Mouse (Mus musculus): Measurements from ENCODE around the gene Rnf212b. TPM values are rescaled to one million over a fixed set of nuclear protein-coding genes. Genes with fewer than 3 reads are reported as not detected.

Rnf212b gene
- total and polyA plus RNA-seq, 3 experiments = not detected

DNA sequence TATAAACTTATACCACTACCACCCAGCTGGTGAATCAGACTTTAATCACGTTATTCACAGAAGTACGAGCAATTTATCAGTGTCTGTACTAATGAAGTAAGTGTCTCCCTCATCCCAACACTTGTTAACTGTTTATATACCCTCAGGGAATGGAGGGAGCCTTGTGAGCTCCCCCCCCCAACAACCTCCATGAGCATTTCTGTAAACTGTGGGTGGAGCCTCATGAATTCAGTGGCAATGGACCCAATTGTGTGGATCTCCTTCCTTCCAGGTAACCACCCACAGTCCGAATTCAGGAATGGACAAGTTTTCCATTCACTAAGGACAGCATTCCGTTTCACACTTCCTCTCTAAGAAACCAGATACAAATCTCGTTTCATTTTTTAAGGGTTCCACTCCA lies 51.7 kb downstream of the Rnf212b start:
- TF ChIP-seq RAD21 (IDR thresholded peaks at IDR 0.05; ENCODE audit: low read depth, low read length) (no peak), CHD1 (IDR thresholded peaks at IDR 0.05; ENCODE audit: low read depth, low read length) (no peak), NELFE (IDR thresholded peaks at IDR 0.05; ENCODE audit: low read depth, low read length) (no peak), MYC (IDR thresholded peaks at IDR 0.05; ENCODE audit: low read depth, low read length) (no peak), CTCF (conservative IDR thresholded peaks at IDR 0.05 in 1 of 2, IDR thresholded peaks at IDR 0.05 in 1 of 2; ENCODE audit: low read depth in 2 of 2, low read length in 2 of 2) (no peak), TBP (conservative IDR thresholded peaks at IDR 0.05; ENCODE audit: low read depth, low read length) (no peak), ELF1 (IDR thresholded peaks at IDR 0.05; ENCODE audit: low read depth, low read length) (no peak), MAZ (IDR thresholded peaks at IDR 0.05; ENCODE audit: low read depth, low read length) (no peak), BHLHE40 (IDR thresholded peaks at IDR 0.05; ENCODE audit: low read depth, low read length) (no peak)
- in situ Hi-C loops (cut with MboI; ENCODE audit: low pct_ligation_motif_present, low pct_unique_long_range_greater_than_20kb, low sequenced_read_pairs) (no loop called here), dilution Hi-C loops (cut with MboI; ENCODE audit: extremely low pct_ligation_motif_present, extremely low pct_unique_long_range_greater_than_20kb, low sequenced_read_pairs) (no loop called here)
- Histone ChIP-seq H3K9ac (ENCODE audit: insufficient read depth, low read depth) (no peak overlapping the region), H3K36me3 (replicated peaks in 1 of 2; ENCODE audit: control insufficient read depth in 1 of 2, insufficient read depth in 1 of 2, low read length in 1 of 2) (no peaks in the 10 kb centered on the region), H3K4me1 (ENCODE audit: control insufficient read depth in 1 of 2, insufficient read depth in 2 of 2) (peaks cover 0 to 5% of the 10 kb centered on the region in 2 experiments; a peak in 2 of 4 replicates), H3K27me3 (replicated peaks) (no peaks in the 10 kb centered on the region), H3K4me3 (replicated peaks in 1 of 3; ENCODE audit: low read depth in 2 of 3, low read length in 2 of 3, poor library complexity in 1 of 3) (no peak overlapping the region), H3K27ac (ENCODE audit: insufficient read depth, low read depth) (no peak overlapping the region), H3K9me3 (replicated peaks; ENCODE audit: low read length) (no peaks in the 10 kb centered on the region), H3K79me2 (replicated peaks; ENCODE audit: control insufficient read depth, extremely low read depth, insufficient read depth, poor library complexity, severe bottlenecking) (no peaks in the 10 kb centered on the region), H3K4me2 (ENCODE audit: insufficient read depth, low read depth, poor library complexity, severe bottlenecking) (no peak overlapping the region)
- no peak for DNase-seq (ENCODE audit: extremely low read depth)

DNA sequence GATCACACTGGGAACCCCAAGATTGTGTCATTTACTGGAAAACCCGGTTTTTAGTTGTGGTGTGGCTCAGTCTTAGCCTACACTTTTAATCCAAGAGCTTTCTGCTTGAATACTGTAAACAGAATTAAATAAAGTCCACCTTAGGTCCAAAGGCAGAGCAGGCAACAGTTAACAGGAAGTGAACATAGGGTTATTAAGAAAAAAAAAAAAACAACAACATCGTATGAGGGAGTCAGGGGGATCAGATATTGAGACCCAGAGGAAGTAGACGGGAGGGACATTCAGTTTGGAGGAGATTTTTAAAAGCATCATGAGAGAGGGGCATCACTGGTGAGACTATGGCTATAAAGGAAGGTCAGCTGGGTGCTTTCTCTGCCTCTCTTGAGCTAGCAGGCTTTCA lies 52.3 kb downstream of the Rnf212b start:
- Histone ChIP-seq H3K4me2 (ENCODE audit: insufficient read depth, low read depth, poor library complexity, severe bottlenecking) (no peak overlapping the region), H3K9ac (ENCODE audit: insufficient read depth, low read depth) (no peak overlapping the region), H3K9me3 (replicated peaks; ENCODE audit: low read length) (no peaks in the 10 kb centered on the region), H3K4me3 (replicated peaks in 1 of 3; ENCODE audit: low read depth in 2 of 3, low read length in 2 of 3, poor library complexity in 1 of 3) (no peak overlapping the region), H3K79me2 (replicated peaks; ENCODE audit: control insufficient read depth, extremely low read depth, insufficient read depth, poor library complexity, severe bottlenecking) (no peaks in the 10 kb centered on the region), H3K27ac (ENCODE audit: insufficient read depth, low read depth) (no peak overlapping the region), H3K36me3 (replicated peaks in 1 of 2; ENCODE audit: control insufficient read depth in 1 of 2, insufficient read depth in 1 of 2, low read length in 1 of 2) (no peaks in the 10 kb centered on the region), H3K4me1 (ENCODE audit: control insufficient read depth in 1 of 2, insufficient read depth in 2 of 2) (peaks cover 4 to 5% of the 10 kb centered on the region in 2 experiments; a peak in 2 of 4 replicates), H3K27me3 (replicated peaks) (no peaks in the 10 kb centered on the region)
- dilution Hi-C loops (cut with MboI; ENCODE audit: extremely low pct_ligation_motif_present, extremely low pct_unique_long_range_greater_than_20kb, low sequenced_read_pairs) = no loop called here
- TF ChIP-seq CHD2 (IDR thresholded peaks at IDR 0.05; ENCODE audit: low read length) (no peak), SIN3A (IDR thresholded peaks at IDR 0.05; ENCODE audit: low read length) (no peak), SMC3 (IDR thresholded peaks at IDR 0.05; ENCODE audit: low read depth, low read length) (no peak), KAT2A (IDR thresholded peaks at IDR 0.05; ENCODE audit: insufficient replicate concordance, low read length) (no peak), BHLHE40 (IDR thresholded peaks at IDR 0.05; ENCODE audit: low read depth, low read length) (no peak), MYC (IDR thresholded peaks at IDR 0.05; ENCODE audit: low read depth, low read length) (no peak), TBP (conservative IDR thresholded peaks at IDR 0.05; ENCODE audit: low read depth, low read length) (no peak), MAFK (IDR thresholded peaks at IDR 0.05; ENCODE audit: insufficient replicate concordance, low read length) (no peak), POLR2A (IDR thresholded peaks at IDR 0.05; ENCODE audit: low read depth, low read length) (no peak), ETS1 (conservative IDR thresholded peaks at IDR 0.05; ENCODE audit: low read depth, low read length) (no peak), TCF12 (IDR thresholded peaks at IDR 0.05; ENCODE audit: low read depth, low read length) (no peak), NELFE (IDR thresholded peaks at IDR 0.05; ENCODE audit: low read depth, low read length) (no peak), ZC3H11A (IDR thresholded peaks at IDR 0.05; ENCODE audit: low read depth, low read length) (no peak), JUND (conservative IDR thresholded peaks at IDR 0.05; ENCODE audit: low read depth, low read length) (no peak), ZMIZ1 (IDR thresholded peaks at IDR 0.05; ENCODE audit: low read depth, low read length) (no peak)
- no peak for DNase-seq (ENCODE audit: extremely low read depth)
- in situ Hi-C loops (cut with MboI; ENCODE audit: low pct_ligation_motif_present, low pct_unique_long_range_greater_than_20kb, low sequenced_read_pairs) = no loop called here

All from CH12.LX (cell line).